Mouse (Mus musculus): ENCODE results near the gene Med17.

Med17 gene

DNA sequence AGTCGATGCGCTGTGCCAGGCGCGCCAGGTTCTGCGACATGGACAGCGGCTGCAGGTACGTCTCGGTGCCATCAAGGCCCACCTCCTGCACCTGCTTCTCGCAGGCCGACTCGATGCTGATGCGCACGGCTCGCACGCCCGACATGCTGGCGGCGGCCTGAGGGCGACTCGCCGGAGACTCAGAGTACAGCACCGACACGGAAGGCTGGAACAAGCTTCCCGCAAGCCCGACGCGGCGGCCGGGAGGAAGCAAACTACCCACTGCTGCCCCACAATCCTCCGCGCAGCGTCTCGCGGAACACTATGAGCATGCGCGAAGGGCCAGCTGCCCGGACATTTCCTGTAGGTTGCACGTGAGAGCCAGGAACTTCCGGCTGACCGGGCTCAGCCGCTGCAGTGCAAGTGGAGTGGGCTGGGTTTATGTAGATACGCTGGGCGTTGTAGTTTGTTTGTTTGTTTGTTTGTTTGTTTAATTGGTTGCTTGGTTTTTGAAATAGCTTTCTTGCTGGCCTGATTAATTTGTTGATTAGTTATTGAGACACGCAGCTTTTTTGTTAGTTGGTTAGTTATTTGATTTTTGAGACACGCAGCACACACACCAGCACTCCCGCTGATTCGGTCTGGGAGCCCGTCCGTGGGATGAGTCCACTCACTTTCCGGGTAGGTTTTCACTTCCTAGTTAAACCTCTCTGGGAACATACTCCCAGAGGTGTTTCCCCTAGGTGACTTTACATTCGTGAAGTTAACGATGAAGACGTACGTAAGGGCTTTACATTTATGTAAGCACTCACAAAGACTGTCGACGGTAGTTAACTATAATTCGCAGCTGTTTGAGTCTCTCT is at the start of gene Med17:
Gene Med17 (minus strand): TSS at position 283 of the 842 bp plus-strand sequence.
- WGBS, result under 1% methylated on average over 57 of the region's 57 CpGs

DNA sequence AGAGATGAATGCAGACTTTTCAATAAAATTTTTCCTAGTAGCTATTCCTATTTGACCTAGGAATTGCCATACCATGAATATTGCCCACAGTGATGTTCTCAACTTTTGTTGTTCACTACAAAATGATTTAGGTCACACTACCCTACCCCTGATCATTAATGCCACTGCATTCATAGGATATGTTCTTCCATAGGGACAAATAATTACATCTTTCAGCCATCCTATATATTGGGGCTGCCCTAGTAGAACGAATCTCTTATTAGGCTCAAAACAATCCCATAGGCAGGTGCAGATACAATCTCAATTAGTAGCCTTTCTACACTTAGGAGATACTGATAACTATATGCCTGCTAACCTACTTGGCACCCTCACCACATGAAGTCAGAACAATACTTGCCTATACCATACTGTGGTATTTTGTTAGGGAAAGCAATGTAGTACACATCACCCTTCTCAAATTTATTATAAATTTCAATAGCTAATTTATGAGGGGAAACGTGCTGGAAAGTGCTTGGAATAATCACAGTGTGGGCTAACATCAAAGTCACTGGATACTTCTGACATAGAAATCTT is 38.5 kb upstream of the Med17 start:
- WGBS, result 71% methylated on average over 2 of the region's 2 CpGs

DNA sequence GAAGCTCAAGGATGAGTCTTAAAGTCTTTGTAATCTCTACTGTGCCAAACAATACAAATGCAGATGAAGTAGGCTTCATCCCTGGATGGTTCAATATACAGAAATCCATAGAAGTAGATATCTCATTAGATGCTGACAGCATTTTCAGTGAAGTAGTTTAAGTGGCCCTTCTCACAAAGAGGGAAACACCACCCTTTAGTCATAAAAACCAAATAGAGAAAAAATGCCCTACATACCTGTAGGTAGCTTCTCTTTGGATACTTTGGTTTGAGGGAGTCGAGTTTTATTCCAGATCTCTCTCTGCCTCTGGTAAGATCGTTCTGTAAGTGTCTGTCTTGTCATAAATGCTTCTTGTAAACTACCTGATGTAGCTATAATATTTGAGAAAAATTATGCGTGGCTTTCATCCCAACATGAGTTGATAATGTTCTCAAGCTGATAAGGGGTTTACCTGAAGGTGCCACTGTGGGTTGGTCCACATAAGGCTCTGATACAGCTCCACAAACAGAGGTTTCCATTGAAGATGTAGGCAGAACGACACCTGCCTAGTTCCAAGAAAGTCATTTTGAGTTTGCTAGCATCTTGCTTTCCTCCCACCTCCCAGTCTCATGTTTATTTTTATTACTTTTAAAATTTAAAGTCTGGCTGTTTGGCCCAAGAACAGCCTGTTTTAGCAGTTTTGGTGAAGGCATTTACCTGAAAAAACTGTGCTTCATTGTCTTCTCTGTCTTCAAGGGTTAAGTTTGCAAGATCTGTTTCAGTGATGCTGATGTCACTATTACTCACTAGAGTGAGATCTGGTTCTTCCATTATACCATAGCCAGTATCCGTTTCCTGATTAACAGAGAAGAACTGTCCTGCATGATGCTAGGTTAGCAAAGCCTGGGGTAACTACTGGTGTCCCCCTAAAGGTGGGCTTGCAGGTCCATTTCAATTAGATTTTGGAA is 37.8 kb upstream of the Med17 start:
- 46% methylated on average over 5 of the region's 5 CpGs for WGBS

DNA sequence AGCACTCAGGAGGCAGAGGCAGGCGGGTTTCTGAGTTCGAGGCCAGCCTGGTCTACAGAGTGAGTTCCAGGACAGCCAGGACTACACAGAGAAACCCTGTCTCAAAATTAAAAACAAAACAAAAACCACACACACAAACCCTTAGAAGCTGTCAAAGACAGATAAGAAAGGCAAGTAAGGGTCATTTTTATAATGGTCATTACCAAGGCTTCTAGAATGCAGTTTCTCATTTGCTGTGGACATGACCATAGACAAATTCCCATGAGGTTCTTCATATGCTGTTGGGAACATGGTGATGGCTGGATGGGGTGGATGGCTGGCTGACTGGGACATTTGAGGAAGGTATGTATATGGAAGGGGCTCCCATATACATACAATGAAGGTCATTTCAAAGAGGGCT is 36.6 kb upstream of the Med17 start:
- 94% methylated on average over 2 of the region's 2 CpGs for WGBS

DNA sequence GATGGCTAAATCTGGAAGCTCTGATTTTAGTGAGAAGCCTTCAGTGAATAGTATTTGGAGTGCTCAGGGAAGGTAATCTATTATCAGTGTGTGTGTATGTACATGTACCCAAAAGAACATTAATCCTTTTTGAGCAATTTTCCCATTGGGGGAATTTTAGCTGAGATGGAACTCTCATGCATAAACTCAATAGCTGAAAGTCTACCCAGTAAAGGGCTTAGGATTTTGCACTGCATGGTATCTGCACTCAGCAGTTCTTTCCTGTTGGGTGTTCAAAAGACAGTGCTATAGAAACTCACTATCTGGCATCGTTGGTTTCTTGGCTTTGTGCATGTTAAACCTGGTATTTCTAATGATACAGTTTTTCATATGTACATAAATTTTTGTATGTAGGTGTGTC is 34.9 kb upstream of the Med17 start:
- 98% methylated on average over 1 of the region's 1 CpGs for WGBS

DNA sequence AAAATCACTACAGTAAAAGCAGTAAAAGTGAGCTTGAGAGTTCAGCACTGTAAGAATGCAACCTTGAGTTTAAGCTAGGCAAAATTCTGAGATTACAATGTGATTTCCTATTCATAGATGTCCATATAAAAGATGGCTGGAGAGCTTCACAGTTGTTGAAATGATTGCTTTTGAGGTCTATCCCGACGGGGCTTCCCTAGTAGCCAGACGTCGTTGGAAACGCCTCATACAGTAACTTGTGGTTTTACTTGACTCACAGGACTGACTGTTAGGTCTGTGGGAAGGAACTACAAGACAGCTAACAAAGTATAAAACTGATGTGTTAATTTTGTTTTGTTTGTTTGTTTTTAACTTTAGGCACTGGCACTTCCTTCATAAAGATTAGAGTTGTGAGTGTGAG is 33.9 kb upstream of the Med17 start:
- 88% methylated on average over 5 of the region's 5 CpGs for WGBS

- WGBS, result 87% methylated on average over 2 of the region's 2 CpGs
Observed at GRCm38 (mm10) chr9:15312054-15312735, 32.5 kb upstream of the Med17 start.

GRCm38 (mm10) chr9:15310179-15310578 is 30.4 kb upstream of the Med17 start:
- WGBS, result 94% methylated on average over 1 of the region's 1 CpGs

DNA sequence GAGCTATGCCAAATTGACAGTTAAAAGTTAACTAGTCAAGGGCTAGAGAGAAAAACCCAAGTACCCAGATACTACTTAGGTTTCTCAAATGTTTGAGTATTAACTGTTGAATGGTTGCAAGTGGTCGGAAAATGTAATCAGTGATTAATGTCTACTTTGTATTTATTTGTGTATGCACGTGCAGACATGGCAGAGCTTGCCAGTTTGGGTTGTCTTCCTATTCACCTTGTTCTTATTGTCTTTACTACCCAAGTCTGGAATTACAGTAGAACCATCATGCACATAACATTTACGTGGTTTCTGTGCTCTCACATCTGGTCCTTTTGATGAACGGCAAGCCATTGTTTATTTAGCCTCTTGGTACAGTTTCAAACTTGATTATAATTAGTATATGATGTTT is 29.7 kb upstream of the Med17 start:
- WGBS, result 56% methylated on average over 4 of the region's 4 CpGs

- WGBS, result 53% methylated on average over 2 of the region's 2 CpGs
Observed at GRCm38 (mm10) chr9:15308254-15308653, 28.5 kb upstream of the Med17 start.

DNA sequence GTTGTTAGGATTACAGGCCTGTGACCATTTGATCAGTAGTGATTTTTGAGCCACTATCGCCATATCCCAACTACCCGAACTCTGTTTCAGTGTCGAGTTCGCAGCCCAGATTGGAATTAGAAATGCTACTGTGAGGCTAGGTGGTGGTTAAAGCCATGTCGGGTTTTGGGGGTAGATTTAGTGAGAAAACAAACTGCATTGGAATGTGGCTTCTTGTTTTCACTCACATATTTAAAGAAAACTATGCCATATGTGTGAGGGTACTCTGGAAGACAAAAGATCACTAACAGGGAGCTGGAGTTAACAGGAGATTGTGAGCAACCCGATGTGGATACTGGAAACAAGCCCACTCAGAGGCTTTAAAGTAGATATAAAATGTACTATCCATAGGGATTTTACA is 27.5 kb upstream of the Med17 start:
- WGBS, result 11% methylated on average over 6 of the region's 6 CpGs

DNA sequence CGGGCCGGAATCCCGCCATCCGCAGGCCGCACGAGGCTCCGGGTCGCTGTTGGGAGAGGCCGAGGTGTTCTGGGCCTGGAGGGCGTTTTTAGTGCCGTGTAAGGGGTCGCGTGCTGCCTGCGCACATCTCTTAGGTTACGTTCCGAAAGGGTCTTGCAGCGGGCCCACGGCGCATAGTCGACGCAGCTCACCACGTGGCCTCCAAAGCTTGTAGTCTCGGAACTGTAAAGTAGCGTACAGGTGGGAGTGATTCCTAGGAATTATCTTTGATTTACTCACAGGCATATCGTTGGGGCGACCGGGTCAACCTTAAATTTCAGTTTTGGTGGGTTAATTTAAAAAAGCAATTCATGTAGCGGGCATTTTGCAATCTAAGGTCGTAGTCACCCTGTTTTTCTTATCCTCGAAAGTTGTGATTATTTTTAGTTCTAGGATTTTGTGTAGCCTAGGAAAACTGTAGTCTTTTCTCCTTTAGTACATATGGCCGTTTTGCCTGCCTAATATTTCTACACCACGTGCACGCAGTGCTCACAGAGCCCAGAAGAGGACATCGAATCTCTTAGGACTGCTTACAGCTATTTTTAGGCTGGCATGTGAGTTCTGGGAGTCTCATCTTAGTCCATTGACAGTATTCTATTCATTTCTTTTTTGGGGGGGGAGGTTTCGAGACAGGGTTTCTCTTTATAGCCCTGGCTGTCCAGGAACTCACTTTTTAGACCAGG is 26.8 kb upstream of the Med17 start, which contains the start of gene 4931406C07Rik:
Gene 4931406C07Rik (minus strand): TSS at position 51 of the 722 bp plus-strand sequence.
- WGBS, result under 1% methylated on average over 35 of the region's 35 CpGs

DNA sequence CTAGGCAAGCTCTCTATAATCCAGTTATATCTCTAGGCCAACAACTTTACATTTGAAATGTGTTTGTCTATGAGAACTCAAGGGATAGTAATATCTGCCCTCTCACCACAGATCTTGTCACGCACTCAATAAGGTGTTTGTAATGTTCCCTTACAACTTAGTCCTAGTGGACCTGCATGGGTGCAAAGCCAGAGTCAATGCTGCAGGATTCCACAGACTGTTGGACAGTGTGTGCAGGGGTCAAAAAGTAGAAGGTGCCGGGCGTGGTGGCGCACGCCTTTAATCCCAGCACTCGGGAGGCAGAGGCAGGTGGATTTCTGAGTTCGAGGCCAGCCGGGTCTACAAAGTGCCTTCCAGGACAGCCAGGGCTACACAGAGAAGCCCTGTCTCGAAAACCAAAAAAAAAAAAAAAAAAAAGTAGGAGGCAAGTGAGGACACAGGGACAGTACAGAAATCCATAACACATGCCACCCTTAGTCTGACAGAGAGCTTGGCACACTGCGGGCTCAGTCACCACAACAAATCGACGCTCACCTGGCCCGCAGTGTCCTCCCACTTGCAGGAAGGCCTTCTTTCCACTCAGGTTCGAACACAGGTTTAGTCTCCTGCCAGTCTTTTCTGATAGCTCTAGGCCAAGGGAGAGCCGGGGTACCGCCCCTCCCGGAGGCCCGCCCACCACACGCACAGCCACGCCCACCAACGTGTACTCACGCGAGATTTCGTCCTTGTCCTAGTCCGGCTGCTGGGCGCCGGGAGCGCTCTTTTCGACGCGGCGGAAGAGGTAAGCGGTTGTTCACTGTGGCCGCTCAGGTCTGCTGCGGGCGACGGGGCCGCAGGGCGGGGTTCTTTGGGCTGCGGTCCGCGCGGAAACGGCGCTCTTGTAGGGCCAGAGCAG is 26.0 kb upstream of the Med17 start, which contains the start of gene Taf1d:
Gene Taf1d (plus strand): TSS at position 712 of the 895 bp plus-strand sequence.
- WGBS, result 12% methylated on average over 45 of the region's 45 CpGs

DNA sequence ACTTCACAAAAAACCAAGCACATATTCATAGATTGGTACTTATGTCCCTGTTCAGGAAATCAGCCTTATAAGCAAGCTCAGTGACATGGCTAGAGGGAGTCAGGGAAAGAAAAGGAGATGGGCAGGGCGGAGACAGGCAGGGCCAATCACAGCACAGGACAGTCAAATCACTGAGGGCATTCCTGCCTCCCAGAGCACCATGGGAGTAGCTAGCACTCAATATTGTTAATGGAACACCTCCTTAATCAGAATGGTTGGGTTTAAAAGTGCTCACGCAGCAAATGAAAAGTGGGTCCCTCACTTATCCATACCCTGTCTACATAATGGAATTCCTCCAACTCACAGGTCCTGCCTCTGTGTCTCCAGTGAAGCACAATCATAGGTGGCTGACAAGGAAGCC is 23.1 kb upstream of the Med17 start:
- 91% methylated on average over 2 of the region's 2 CpGs for WGBS

DNA sequence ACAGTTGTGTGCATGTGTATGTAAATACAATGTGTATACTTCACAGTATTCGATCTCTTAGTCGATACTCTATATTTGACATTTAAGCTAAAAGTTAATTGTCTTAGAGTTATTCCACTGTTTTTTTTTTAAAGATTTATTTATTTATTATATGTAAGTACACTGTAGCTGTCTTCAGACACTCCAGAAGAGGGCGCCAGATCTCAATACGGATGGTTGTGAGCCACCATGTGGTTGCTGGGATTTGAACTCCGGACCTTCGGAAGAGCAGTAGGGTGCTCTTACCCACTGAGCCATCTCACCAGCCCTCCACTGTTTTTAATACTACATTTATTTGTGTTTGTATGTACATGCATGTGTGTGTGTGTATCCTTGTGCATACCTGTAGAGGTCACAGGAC is 22.3 kb upstream of the Med17 start:
- WGBS, result 77% methylated on average over 6 of the region's 6 CpGs

DNA sequence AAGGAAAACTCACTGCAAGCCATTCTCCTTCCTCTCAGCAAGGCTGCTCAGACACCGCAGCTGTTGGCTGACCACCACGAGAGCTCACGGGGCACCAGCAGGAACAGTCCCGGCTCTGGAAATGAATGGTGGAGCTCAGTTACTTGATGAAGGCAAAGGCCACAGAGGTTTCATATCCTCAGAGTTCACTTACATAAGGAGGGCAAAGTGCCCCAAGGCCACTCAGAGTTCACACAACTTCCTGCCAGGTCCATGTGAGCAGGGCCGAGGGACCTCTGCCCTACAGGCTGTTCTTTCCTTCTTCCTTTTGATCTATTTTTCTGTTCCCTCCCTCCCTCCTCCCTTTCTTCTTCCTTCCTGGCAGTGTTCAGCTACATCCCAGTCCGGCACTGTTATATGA is 21.7 kb upstream of the Med17 start:
- WGBS, result 19% methylated on average over 6 of the region's 6 CpGs

DNA sequence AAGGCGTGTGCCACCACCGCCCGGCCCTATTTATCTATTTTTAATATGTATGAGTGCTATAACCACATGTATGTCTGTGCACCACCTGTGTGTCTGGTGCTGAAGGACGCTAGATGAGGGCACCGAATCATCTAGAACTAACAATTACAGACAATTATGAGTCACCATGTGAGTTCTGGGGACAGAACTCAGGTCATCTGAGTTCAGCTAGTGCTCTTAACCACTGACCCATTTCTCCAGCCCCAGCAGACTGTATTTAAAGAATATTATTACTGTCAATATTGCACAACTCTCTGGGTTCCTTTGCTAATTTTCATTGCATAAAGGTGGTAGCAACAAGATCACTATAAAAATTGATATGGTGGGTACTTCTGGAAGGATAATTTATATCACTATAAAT is 20.3 kb upstream of the Med17 start:
- WGBS, result 89% methylated on average over 5 of the region's 5 CpGs

GRCm38 (mm10) chr9:15298451-15298850 is 18.7 kb upstream of the Med17 start:
- 70% methylated on average over 2 of the region's 2 CpGs for WGBS

- 89% methylated on average over 7 of the region's 7 CpGs for WGBS
Observed at GRCm38 (mm10) chr9:15297112-15297511, 17.4 kb upstream of the Med17 start.

- 89% methylated on average over 6 of the region's 6 CpGs for WGBS
Observed at GRCm38 (mm10) chr9:15289251-15289650, 9.5 kb upstream of the Med17 start.

Data from cerebral cortex, adult 2 months (tissue).